Mouse (Mus musculus) thymus, postnatal 4 days (tissue): ENCODE data around the gene Zfp53.
"Not testable (repeated sequence)": the region's sequence is repeated elsewhere in the genome, so short reads cannot be mapped to it uniquely, and the experiment has no call there.

Experiments
- DNase-seq: peaks from one replicate; pipeline ENCODE4 v3.0.0; 2021

Gene Zfp53

DNA sequence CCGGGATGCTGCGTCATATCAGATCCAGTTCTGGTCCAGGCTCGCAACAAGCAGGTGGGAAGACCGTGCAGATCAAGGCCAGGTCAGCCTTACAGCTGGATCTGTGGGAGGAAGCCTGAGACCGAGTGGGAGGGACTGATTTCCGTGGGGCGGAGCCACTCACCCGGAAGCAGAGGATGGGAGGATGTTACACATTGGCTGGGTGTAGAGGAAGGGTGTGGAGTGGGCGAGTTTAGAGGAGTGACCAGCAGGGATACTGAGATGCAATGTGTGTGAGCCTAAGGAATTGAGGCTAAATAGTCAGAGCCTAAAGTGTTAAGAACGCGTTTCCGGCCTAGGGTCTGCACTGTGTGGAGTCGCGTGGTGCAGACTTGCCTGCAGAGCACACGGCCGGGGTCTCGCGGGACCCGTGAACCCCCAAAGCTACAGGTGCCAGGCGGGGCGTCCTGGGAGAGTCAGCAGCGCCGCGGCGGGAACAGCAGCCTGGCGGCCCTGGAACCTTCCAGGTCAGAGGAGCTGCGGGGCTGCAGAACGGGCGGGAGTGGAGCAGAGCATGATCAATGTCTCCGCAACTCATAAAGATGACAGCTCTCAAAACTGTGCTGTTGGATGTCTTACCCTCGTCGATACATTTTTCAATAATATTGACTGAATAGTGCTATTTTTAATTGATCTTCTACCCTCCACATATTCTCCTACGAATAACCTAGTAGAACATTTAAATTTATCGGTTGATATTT lies at the start of gene Zfp53:
Gene Zfp53, plus strand, starts transcription at position 239 of the 740 bp plus-strand sequence.
- DNase-seq = peak; percentile 86

DNA sequence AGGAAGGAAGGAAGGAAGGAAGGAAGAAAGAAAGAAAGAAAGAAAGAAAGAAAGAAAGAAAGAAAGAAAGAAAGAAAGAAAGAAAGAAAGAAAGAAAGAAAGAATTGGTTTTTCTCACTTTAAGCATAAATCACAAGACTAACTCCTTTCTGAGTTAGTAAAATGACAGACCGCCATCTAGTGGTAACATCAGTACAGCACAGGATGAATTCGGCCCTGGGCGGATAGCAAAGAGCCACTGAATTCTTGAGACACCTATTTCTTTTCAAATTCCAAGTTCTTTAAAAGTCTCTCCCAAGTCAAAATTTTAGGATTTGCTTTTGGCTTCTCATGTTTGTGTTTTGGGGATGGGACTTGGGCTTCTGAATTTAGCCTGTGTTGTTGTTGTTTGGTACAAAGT lies 39.1 kb upstream of the Zfp53 start:
- DNase-seq = peak; percentile 72

DNA sequence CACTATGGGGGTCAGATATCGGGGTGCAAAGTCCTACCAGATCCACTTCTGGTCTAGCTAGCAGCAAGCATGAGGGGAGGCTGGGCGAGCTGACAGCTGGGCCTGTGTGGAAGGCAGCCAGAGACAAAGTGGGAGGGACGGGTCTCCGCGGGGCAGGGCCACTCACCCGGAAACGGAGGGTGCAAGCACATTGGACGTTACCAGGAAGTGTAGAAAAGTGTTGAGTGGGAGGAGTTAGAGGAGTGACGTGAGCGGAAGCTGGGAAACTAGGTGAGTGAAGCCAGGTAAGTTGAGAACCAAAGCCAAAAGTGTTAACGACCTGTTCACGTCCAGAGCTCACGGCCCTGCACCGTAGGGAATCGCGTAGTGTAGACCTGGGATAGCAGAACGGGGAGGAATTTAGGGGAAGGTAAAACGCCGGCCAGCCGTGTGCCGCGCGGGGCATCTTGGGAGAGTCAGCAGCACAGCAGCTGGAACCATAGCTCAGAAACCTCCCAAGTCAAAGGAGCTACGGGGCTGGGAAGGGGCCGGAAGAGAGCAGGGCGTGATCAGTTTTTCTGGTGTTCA lies 38.6 kb upstream of the Zfp53 start, which contains the start of gene Zfp51:
Gene Zfp51, plus strand, starts transcription at position 237 of the 567 bp plus-strand sequence.
- DNase-seq = peak; percentile 90

DNA sequence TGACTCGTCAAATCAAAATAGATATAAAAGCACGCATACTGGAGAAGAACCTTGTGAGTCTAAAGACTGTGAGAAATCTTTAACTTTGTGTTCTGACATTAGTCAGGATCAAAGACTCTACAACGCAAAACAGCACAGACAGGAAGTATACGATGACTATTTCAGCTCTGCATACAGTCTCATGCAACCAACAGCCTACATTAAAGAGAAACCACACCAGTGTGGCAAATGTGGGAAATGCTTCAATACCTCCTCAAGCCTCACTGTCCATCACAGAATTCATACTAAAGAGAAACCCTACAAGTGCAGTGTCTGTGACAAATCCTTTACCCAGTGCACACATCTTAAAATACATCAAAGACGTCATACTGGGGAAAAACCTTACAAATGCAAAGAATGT lies 25.2 kb upstream of the Zfp53 start:
- DNase-seq = no peak

DNA sequence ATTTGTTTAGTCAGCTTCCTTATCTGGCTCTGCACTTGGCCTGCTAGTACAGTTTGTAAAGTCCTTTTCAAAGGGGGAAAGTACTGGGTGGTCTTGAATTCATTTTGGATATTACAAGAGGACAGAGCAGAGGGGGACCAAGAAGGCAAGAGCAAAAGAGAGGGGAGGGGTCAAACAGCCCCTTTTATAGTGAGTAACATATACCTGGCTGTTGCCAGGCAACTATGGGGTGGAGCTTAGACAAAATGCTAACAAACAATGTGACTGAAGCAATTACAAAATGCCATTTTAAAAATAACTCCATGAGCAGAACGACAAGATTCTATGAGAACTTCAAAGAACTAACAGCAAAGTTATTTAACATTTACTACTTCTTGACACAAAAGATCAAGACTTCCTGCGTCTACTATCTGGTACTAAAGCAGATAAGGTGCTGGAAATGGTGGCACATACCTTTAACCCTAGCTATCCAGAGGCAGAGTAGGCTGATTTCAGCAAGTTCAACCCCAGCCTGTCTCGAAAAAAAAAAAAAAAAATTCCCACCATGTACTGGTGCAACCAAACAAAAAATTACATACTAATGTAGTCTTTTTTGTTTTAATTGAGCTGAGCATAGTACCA lies 16.7 kb upstream of the Zfp53 start:
- no peak for DNase-seq

DNA sequence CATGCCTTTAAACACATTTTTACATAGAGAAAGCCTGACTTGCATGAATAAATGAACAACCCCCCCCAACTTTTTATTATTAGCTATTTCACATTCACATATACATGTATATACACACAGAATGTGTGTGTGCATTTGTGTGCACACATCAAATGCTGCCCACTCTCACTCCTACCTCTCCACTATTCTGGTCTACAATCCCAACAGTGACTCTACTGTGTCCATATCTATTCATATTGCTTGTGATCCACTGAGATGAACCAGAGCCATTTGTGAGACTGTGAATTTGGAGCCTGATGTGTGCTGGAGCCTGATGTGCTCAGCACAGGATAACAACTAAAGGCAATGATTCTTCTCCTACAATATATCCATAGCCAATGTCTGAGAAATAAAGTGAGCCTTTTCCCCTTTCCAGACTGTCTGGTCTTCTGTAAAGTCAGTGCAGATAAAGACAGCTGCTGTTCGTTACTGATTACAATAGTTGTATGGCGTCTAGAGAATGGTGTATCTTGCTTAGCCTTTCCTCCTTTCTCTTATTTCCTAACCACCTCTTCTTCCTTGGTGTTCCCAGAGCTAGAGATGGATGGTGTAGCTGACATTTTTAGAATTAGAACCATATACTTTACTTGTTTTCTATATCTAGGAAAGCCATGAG lies 16.0 kb upstream of the Zfp53 start:
- no peak for DNase-seq

DNA sequence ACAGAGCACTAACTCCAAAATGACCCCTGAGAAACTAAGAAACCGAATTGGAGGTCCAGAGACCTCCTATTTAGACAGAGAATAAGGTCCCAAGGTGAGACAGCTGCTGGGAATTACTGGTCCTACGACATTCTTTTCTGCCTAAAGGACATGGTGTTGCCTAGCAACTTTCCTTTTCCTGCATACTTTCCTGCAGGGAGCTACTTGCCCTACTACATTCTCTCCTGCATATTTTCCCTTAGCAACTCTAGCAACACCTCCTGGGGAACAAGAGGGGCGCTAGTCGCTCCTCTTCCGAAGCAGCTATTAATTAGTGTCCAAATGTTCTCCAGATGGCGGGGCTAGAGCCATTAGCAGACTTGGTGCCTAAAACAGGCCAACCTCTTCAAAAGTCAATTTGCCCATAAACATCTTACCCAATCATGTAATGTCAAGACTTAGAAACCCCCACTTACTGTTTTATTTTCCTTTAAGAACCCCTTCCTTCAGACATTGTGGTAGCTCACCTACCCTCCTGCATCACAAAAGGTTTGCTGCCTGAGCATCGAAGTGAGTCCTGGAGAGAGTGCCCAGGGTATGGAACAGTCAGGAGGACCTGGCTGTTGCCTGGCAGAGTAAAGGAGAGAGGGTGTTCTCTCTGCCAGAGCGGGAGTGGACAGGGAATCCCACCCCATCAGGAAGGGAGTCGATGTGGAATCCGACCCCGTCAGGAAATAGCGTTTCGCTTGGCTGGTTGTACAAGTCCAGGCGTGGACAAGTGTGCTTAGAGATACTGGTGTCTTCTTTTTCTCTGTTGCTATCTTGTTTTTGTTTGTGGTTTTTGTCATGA lies 15.2 kb upstream of the Zfp53 start:
- no peak for DNase-seq

DNA sequence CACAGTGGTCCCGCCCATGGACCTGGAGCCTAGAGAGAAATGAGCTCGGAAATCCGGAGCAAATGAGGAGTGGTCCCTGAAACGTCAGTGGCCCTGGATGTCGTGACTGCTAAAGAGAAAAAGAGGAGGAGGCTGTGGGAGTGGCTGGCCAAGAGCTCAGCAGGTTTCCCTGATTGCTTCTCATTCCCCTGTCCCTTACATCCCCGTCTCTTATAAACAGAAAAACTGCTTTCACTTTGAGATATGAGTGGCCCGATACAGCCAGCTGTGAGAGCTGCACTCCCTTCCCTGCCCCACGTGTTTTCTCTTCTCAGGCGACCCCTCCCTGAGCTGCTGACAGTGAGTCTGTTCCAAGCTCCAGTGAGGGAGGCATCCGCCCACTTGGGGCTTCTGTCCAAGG lies 14.1 kb upstream of the Zfp53 start:
- DNase-seq = peak; percentile 24

DNA sequence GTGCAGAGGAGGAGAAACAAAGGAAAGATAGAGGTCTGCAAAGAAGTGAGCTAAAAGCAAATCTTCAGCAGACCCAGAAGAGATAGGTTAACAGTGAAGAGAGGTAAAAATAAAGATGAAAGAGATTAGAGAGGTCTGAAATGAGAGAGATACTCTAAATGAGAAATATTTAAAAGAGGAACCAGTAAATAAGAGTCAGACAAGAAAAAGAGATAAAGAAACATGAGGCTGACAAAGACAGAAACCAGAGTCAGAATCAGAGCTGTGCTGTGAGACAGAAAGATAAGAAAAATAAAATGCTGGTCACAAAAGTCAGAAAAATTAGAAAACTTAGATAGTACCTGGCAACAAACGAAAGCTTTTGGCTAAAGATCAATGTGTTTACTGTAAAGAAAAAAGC lies 13.5 kb upstream of the Zfp53 start:
- not testable (repeated sequence) for DNase-seq

DNA sequence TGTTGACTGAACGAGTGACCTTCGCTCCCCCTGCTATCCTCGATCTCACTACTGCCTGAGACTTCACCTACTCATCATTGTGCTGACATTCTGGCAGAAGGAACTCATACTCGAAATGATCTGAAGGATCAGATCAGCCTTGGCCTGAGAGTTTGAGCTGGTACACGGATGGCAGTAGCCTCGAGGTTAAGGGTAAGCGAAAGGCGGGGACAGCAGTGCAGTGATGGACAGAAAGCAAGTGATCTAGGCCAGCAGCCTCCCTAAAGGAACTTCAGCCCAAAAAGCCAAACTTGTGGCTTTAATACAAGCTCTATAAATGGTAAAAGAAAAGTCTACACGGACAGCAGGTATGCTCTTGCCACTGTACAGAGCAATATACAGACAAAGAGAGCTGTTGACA lies 12.4 kb upstream of the Zfp53 start:
- DNase-seq = not testable (repeated sequence)

DNA sequence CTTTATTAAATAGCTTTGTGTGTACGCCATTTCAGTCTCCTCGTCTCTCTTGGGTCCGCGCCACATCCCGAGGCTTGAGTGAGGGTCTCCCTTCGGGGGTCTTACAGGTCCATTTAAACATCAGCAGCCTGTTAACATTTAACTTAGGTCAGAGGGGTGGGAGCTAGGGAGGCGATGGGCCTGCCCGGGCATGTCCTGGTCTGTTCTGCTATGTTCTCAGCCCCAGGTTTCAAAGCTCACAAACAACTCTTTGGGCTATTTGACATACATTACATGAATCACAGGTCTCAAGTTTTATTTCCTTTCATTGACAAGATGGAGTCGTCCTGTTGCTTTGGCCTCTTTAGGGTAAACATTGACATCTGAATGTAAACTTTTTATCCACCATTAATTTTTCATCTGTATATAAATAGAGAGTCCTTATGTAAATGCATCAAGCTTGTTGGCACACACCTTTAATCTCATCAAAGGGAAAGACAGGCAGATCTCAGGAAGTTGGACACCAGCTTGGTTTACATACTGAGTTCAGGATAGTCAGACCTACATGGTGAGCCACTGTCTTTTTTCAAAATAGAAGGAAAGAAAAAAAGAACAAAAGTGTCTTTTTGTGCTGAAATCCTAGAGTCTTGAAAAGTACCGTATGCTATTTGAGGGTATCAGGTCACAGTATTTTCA lies 10.6 kb upstream of the Zfp53 start:
- not testable (repeated sequence) for DNase-seq

DNA sequence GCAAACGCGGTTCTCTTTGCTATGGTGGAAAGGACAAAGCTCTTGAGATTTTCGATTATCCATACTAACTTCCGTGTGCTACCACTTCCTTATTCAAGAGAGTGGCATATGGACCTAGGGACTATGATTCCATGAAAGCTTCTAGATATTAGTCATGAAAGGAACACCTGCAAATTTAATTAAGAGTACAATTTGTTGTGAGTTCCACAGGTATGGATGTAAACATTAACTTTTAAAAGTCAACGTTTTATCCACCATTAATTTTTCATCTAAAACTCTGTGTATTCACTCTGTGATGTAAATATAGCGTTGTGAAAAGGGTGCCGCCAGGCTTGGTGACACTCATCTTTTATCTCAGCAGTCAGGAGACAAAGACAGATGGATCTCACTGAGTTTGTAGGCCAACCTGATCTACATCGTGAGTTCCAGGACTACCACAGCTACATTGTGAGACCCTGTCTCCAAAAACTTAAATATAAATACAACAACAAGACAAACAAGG lies 753 bp downstream of the Zfp53 start:
- DNase-seq = no peak

DNA sequence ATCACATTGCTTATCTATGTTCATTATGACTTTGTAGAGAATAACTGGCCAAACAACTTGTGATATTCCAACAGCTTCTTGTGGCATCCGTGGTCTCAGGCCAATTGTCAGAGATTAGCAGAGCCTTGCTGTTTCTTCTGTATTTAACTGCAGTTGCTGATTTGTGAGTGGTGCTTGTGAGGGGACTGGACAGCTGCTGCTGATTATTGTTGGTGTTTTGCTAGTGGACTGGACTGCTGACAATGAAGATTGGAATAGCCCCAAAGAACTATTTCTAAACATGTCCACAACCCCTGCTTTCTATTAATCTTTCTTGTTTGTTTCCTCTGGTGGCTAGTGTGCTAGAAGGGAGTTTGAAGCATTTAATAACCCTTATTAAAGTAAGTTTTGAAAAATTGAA lies 12.6 kb downstream of the Zfp53 start:
- DNase-seq = no peak

DNA sequence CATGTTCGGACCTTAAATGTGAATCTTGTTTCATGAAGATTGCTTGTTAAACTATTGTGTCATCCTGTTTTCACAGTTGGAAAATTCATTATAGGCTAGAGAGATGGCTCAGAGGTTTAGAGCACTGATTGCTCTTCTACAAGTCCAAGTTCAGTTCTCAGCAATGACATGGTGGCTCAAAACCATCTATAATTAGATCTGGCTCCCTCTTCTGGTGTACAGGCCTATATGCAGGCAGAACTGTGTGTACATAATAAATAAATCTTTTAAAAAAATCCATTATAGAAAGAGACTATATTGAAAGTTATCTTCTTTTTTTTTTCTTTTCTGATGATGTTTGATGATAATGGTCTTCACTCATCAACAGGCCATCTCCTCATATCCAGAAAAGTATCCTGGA lies 15.7 kb downstream of the Zfp53 start:
- no peak for DNase-seq

DNA sequence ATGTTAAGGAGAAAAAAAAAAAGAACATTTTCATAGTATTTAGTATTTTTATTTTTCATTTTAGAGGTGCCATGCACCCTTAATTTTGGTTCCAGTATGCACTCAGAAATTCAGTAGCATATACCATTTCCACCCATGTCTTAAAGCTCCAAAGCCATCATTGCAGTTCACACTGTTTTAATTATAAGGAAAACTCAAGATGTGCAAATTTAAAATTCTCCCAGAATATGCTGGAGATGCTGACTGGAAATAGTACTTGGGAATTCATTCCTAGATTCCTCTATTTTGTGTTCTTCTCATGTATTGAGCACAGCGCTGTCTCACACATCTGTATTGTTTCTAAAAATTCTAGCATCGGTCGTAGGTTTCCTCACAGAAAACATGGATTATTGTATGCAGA lies 17.5 kb downstream of the Zfp53 start:
- DNase-seq = no peak

DNA sequence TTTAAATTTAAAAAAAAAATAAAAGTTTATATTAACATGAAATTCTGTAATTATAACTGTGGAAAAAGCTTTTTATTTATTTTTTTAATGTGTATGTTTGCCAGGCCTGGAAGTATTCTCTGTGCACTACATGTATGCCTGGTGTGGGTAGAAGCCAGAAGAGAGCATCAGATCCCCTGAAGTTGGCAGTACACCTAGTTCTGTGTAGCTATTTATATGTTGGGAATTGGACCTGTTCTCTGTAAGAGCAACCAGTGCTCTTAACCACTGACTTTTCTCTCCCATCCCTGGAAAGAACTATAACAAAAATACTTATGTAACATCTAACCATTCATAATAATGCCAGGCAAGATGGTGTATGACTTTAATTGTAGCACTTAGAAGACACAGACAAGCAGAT lies 21.0 kb downstream of the Zfp53 start:
- no peak for DNase-seq

DNA sequence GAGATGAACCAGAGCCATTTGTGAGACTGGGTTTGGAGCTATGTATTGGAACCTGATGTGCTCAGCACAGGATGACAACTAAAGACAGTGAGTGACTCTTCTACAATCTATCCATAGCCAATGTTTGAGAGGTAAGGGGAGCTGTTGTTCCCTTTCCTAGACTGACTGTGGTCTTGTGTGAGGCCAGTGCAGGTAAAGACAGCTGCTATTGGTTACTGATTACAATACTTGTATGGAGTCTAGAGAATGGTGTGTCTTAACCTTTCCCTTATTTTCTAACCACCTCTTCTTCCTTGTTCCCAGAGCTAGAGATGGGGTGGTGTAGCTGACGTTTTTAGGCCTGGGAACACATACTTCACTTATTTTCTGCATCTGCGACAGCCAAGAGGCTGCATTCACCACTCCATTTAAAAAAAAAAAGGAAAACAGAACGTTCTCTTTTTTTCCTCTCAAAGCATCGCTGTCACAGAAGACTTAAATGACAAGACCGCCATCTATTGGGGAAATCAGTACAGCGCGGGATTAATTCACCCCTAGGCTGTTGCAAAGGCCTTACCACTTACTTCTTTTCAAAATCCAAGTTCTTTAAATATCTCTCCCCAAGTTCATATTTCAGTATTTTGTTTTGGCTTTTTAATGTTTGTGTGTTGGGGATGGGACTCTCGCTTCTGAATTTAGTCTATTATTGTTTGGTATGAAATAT lies 26.8 kb downstream of the Zfp53 start:
- DNase-seq = peak; percentile 68

DNA sequence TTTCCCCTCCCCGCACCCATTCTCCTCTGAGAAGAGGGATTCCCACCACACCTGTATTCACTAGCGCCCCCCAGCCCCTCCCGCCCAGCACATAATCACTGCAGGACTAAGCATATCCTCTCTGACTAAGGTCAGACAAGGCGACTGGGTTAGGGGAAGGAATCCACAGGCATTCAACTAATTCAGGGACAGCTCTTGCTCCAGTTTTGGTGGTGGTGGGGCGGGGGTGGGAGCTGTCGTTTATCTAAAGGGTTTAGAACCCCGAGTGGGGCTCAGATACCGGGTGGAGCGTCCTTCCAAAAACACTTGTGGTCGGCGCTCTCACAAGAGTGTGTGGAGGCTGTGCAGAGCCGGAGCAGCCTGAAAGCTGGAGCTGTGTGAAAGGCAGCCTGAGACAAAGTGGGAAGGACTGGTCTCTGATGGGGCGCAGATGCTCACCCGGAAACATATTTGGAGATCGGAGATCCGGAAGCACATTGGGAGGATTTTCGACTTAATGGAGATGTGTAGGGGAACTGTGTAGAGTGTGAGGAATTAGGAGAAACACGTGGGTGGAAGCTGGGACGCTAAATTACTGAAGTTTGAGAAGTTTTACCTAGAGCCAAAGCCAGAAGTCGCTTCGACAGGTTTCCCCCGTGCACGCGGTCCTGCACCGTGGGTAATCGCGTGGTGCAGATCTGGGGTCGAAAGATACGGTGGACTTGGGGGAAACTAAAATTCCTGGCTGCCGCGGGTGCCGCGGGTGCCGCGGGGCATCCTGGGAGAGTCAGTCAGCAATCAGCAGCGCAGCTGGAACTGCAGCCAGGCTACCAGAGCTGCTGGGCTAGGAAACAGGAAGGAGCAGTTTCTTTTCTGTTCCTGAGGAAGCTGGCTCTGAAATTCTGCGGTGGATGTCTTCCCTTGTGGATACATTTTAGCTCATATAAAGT lies 27.7 kb downstream of the Zfp53 start:
- peak; percentile 71 for DNase-seq

DNA sequence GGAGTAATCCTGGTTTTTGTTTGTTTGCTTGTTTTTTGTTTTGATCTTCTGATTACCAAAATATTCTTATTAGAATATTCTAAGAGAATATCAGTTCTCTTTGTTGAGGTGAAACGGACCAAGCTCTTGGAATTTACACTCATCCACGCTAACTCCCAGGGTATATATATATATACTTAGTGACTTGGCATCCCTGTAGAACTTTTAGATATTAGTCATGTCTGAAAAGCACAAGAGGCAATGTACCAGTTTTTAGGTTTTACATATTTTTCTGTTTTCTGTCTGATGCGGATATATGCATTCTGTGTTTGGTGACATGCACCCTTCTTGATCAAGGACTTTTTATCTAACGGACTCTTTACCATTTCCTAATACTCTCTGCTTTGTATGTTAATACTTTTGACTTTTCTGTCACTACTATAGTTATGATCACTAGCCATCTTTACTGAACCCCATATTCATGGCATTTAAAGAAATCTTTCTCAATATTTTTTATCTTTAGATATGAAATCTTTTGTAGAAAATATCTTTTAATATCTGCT lies 28.4 kb downstream of the Zfp53 start:
- DNase-seq = no peak

DNA sequence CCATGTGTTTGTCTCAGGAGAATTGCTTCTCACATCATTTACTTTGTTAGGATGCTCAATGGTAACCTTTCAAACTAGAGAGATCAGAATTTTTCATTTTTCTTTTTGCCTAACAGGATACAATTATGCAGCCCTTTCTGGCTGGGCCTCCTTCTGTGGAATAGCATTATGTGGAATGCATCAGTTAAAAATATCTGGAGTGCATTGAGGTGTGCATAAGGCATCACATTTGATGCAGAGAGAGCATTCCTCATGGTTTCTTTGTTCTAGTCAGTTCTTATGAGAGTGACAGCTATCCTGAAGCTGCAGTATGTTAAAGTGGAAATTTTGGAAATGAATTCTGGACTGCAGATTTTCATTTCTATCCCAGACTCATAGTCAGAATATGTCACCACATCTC lies 37.5 kb downstream of the Zfp53 start:
- no peak for DNase-seq
